Mouse (Mus musculus): ENCODE measurements around the gene Itgb5. TPM values are rescaled to one million over a fixed set of nuclear protein-coding genes. Genes with fewer than 3 reads are reported as not detected.
A peak's percentile ranks its signal among the peaks of the same experiment; 100 is the strongest.

Gene Itgb5
- total and polyA plus RNA-seq, 2 experiments from 2014 or later: 18.4 to 46.7 TPM

DNA sequence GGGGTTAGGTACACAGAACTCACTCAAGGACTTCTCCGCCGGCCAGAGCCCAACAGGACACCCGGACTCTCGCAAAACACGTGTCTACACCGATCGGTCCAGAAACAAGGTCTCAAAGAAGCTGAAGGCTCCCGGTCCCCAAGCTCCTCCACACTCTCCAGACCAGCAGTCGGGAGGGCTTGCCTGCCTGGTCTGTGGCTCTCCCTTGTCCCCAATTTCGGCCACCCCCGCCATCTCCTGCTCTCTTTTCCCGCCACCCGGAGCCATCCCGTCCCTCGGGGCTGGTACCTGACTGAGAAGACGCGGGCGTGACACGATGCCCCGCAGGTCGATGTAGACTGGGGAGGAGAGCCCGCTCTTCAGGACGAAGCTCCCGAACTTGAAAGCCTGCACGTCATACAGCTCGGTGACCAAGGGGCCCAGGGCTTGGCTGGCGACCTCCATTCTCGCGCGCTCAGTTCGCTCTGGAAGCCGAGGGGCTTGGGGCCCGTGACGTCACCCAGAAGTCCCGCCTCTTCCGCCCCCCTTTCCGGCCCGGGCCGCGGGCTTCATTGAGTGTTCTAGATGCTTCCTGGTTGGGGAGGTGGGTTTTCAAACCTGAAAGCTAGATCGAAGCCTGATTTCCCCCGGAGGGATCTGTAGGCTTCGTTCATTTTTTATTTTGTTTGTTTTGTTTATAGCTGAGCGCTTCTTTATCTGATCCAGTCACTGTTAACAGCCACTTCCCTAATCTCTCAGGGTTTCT lies 137.2 kb downstream of the Itgb5 start, which contains the start of gene Umps:
Gene Umps (minus strand): TSS at position 501 of the 745 bp plus-strand sequence.
- 0 out of 2 replicates have a peak, but pooled peaks cover 3% of the 10 kb centered on the region for H3K4me1 ChIP-seq (ENCODE audit: insufficient read depth, low read length)
- peaks cover 8% of the 10 kb centered on the region; the same call in 1 of the 2 replicates for H3K36me3 ChIP-seq (ENCODE audit: insufficient read depth, low read length)
- peak within 1 kb of the TSS; percentile 78 for H3K9ac ChIP-seq (replicated peaks; ENCODE audit: low read length)
- peak within 1 kb of the TSS; percentile 67 for H3K27ac ChIP-seq
- no peaks in the 10 kb centered on the region for H3K9me3 ChIP-seq (ENCODE audit: low read length)
- ATAC-seq (peak; percentile 97), DNase-seq (ENCODE audit: low spot score) (peak; percentile 94)
- peak within 1 kb of the TSS; percentile 88 for H3K4me3 ChIP-seq (ENCODE audit: low read length)
- no peak for TF ChIP-seq CTCF (IDR thresholded peaks at IDR 0.05; ENCODE audit: low read depth)
- H3K4me2 ChIP-seq (ENCODE audit: low read depth, low read length): peak within 1 kb of the TSS; percentile 93
- no peaks in the 10 kb centered on the region for H3K27me3 ChIP-seq (ENCODE audit: insufficient read depth, low read length)
- WGBS: 1% methylated on average over 44 of the region's 44 CpGs

- Histone ChIP-seq H3K36me3 (ENCODE audit: insufficient read depth, low read length) (0 out of 2 replicates have a peak, but pooled peaks cover 4% of the 10 kb centered on the region), H3K9me3 (ENCODE audit: low read length) (no peaks in the 10 kb centered on the region), H3K9ac (replicated peaks; ENCODE audit: low read length) (peak overlapping the region; percentile 78), H3K27me3 (ENCODE audit: insufficient read depth, low read length) (no peaks in the 10 kb centered on the region), H3K4me1 (ENCODE audit: insufficient read depth, low read length) (0 out of 2 replicates have a peak, but pooled peaks cover 3% of the 10 kb centered on the region), H3K27ac (peak overlapping the region; percentile 67), H3K4me3 (ENCODE audit: low read length) (peak overlapping the region; percentile 88), H3K4me2 (ENCODE audit: low read depth, low read length) (peak overlapping the region; percentile 93)
- WGBS: 64% methylated on average over 2 of the region's 2 CpGs
- DNase-seq (ENCODE audit: low spot score): no peak
- peak; percentile 28; the same call in 1 of the 2 replicates for ATAC-seq
- TF ChIP-seq CTCF (IDR thresholded peaks at IDR 0.05; ENCODE audit: low read depth): no peak
Measured at GRCm38 (mm10) chr16:33967283-33967640, 137.8 kb downstream of the Itgb5 start.

GRCm38 (mm10) chr16:33979855-33980254 lies 150.4 kb downstream of the Itgb5 start:
- no peak for TF ChIP-seq CTCF (IDR thresholded peaks at IDR 0.05; ENCODE audit: low read depth)
- Histone ChIP-seq H3K27ac (no peak overlapping the region), H3K9me3 (ENCODE audit: low read length) (no peaks in the 10 kb centered on the region), H3K4me3 (ENCODE audit: low read length) (no peak overlapping the region), H3K4me2 (ENCODE audit: low read depth, low read length) (no peak overlapping the region), H3K36me3 (ENCODE audit: insufficient read depth, low read length) (0 out of 2 replicates have a peak, but pooled peaks cover 8% of the 10 kb centered on the region), H3K4me1 (ENCODE audit: insufficient read depth, low read length) (no peaks in the 10 kb centered on the region), H3K27me3 (ENCODE audit: insufficient read depth, low read length) (no peaks in the 10 kb centered on the region), H3K9ac (replicated peaks; ENCODE audit: low read length) (no peak overlapping the region)
- DNase-seq (ENCODE audit: low spot score) (no peak), ATAC-seq (no peak)
- WGBS: 45% methylated on average over 2 of the region's 2 CpGs

DNA sequence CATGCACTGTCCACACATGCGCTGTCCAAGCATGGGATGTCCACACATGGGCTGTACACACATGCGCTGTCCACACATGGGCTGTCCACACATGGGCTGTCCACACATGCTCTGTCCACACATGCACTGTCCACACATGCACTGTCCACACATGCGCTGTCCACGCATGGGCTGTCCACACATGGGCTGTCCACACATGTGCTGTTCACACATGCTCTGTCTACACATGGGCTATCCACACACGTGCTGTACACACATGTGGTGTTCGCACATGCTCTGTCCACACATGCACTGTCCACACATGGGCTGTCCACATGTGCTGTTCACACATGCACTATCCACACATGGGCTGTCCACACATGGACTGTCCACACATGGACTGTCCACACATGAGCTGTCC lies 154.2 kb downstream of the Itgb5 start:
- DNase-seq (ENCODE audit: low spot score): no peak
- H3K27me3 ChIP-seq (ENCODE audit: insufficient read depth, low read length): no peaks in the 10 kb centered on the region
- H3K36me3 ChIP-seq (ENCODE audit: insufficient read depth, low read length): no peaks in the 10 kb centered on the region
- TF ChIP-seq CTCF (IDR thresholded peaks at IDR 0.05; ENCODE audit: low read depth): no peak
- no peak for ATAC-seq
- no peak overlapping the region for H3K4me2 ChIP-seq (ENCODE audit: low read depth, low read length)
- 96% methylated on average over 6 of the region's 6 CpGs for WGBS
- no peaks in the 10 kb centered on the region for H3K4me1 ChIP-seq (ENCODE audit: insufficient read depth, low read length)
- no peak overlapping the region for H3K27ac ChIP-seq
- no peak overlapping the region for H3K9ac ChIP-seq (replicated peaks; ENCODE audit: low read length)
- H3K4me3 ChIP-seq (ENCODE audit: low read length): no peak overlapping the region
- H3K9me3 ChIP-seq (ENCODE audit: low read length): no peaks in the 10 kb centered on the region

DNA sequence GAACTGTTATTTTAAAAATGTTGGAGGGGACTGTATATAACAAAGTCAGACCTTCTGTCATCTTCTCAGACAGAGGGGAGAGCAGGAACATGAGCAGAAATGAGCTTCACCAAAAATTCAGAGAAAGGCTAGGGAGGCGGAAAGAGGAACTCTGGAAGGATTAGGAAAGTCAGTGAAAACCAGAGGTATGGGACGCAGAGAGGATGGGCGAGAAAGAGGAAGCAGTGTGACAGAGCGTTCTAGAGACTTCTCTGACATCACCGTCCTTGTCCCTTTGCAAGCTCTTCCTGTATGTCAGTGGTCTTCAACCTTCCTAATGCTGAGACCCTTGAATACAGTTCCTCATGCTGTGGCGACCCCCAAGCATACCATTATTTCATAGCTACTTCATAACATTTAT lies 155.9 kb downstream of the Itgb5 start:
- no peaks in the 10 kb centered on the region for H3K9me3 ChIP-seq (ENCODE audit: low read length)
- no peaks in the 10 kb centered on the region for H3K36me3 ChIP-seq (ENCODE audit: insufficient read depth, low read length)
- ATAC-seq (no peak), DNase-seq (ENCODE audit: low spot score) (no peak)
- no peak overlapping the region for H3K4me3 ChIP-seq (ENCODE audit: low read length)
- no peaks in the 10 kb centered on the region for H3K27me3 ChIP-seq (ENCODE audit: insufficient read depth, low read length)
- H3K4me1 ChIP-seq (ENCODE audit: insufficient read depth, low read length): no peaks in the 10 kb centered on the region
- no peak overlapping the region for H3K4me2 ChIP-seq (ENCODE audit: low read depth, low read length)
- 94% methylated on average over 6 of the region's 6 CpGs for WGBS
- no peak overlapping the region for H3K27ac ChIP-seq
- H3K9ac ChIP-seq (replicated peaks; ENCODE audit: low read length): no peak overlapping the region
- no peak for TF ChIP-seq CTCF (IDR thresholded peaks at IDR 0.05; ENCODE audit: low read depth)

GRCm38 (mm10) chr16:33986993-33987392 lies 157.5 kb downstream of the Itgb5 start:
- H3K4me1 ChIP-seq (ENCODE audit: insufficient read depth, low read length): no peaks in the 10 kb centered on the region
- H3K9ac ChIP-seq (replicated peaks; ENCODE audit: low read length): no peak overlapping the region
- DNase-seq (ENCODE audit: low spot score): no peak
- H3K27ac ChIP-seq: no peak overlapping the region
- H3K4me3 ChIP-seq (ENCODE audit: low read length): no peak overlapping the region
- no peaks in the 10 kb centered on the region for H3K9me3 ChIP-seq (ENCODE audit: low read length)
- no peaks in the 10 kb centered on the region for H3K36me3 ChIP-seq (ENCODE audit: insufficient read depth, low read length)
- H3K27me3 ChIP-seq (ENCODE audit: insufficient read depth, low read length): no peaks in the 10 kb centered on the region
- no peak for TF ChIP-seq CTCF (IDR thresholded peaks at IDR 0.05; ENCODE audit: low read depth)
- H3K4me2 ChIP-seq (ENCODE audit: low read depth, low read length): no peak overlapping the region
- ATAC-seq: no peak
- 91% methylated on average over 7 of the region's 7 CpGs for WGBS
